Mouse (Mus musculus) spleen, adult 2 months (tissue): ENCODE data around the gene Tmem11. TPM values are rescaled to one million over a fixed set of nuclear protein-coding genes. Genes with fewer than 3 reads are reported as not detected.

Source experiments
- DNase-seq, 2 experiments: peaks; one replicate each; pipeline versions ENCODE4 v3.0.0 to v3.0.0-alpha.2; 2012 to 2021; ENCODE audit warnings: low spot score in 2 of 2, low read depth in 1 of 2
- H3K27ac ChIP-seq: fragments of 200-500 bp; 2 replicates; pipeline ENCODE4 v1.5.1; 2012; ENCODE audit warnings: low read length, inconsistent platforms; ENCODE audit not compliant: insufficient read depth
- H3K27me3 ChIP-seq: fragments of 200-500 bp; 2 replicates; pipeline ENCODE4 v1.6.1; 2012; ENCODE audit warnings: mild to moderate bottlenecking, moderate library complexity, low read length, inconsistent platforms; ENCODE audit not compliant: control insufficient read depth, insufficient read depth
- H3K36me3 ChIP-seq: fragments of 200-500 bp; 2 replicates; pipeline ENCODE4 v1.6.1; 2012; ENCODE audit warnings: mild to moderate bottlenecking, low read length, inconsistent platforms; ENCODE audit not compliant: control insufficient read depth, insufficient read depth
- H3K4me1 ChIP-seq: fragments of 200-500 bp; 2 replicates; pipeline ENCODE4 v1.6.1; 2011; ENCODE audit warnings: inconsistent platforms; ENCODE audit not compliant: control insufficient read depth, insufficient read depth, insufficient read length
- H3K4me3 ChIP-seq: fragments of 200-500 bp; 2 replicates; pipeline ENCODE4 v1.5.1; 2011; ENCODE audit warnings: mild to moderate bottlenecking, inconsistent platforms; ENCODE audit not compliant: insufficient read depth, insufficient read length; ENCODE audit errors: extremely low read depth
- CTCF ChIP-seq: fragments of 200-500 bp; IDR thresholded peaks from 2 replicates; pipeline ENCODE4 v1.5.1; 2011; ENCODE audit warnings: mild to moderate bottlenecking, inconsistent platforms; ENCODE audit not compliant: insufficient read depth, insufficient read length, insufficient replicate concordance; ENCODE audit errors: extremely low read depth
- POLR2A ChIP-seq: fragments of 200-500 bp; IDR thresholded peaks from 2 replicates; pipeline ENCODE4 v1.6.1; 2011; ENCODE audit warnings: low read depth, low read length, inconsistent platforms
- WGBS: fragments of 180-500 bp; shearing (Covaris S2); methylation state at CpG from one replicate; pipeline ENCODE4 v1.1.7; 2018; 5-methylcytosine and 5-hydroxymethylcytosine counted together
- polyA plus RNA-seq: library from polyadenylated mRNA; depleted of rRNA; stranded (reverse); fragments of >200 nt; gene quantifications from 2 replicates; pipeline ENCODE4 v1.2.3, GENCODE M21; 2012

Gene Tmem11
- polyA plus RNA-seq, 1 experiment = 32.5 TPM

GRCm38 (mm10) chr11:60915201-60915600 lies 36.1 kb upstream of the Tmem11 start:
- Histone ChIP-seq H3K27me3 (no peaks in the 10 kb centered on the region), H3K36me3 (no peaks in the 10 kb centered on the region), H3K4me3 (no peak overlapping the region), H3K4me1 (peaks cover 5% of the 10 kb centered on the region; the same call in 1 of the 2 replicates), H3K27ac (no peak overlapping the region)
- 86% methylated on average over 4 of the region's 4 CpGs for WGBS
- no peak for DNase-seq
- no peak for TF ChIP-seq POLR2A
- no peak for TF ChIP-seq CTCF

- Histone ChIP-seq H3K27ac (peak within 1 kb of the TSS; percentile 62), H3K36me3 (no peaks in the 10 kb centered on the region), H3K27me3 (no peaks in the 10 kb centered on the region), H3K4me1 (peaks cover 5% of the 10 kb centered on the region; the same call in 1 of the 2 replicates), H3K4me3 (peak within 1 kb of the TSS; percentile 90)
- WGBS = 46% methylated on average over 7 of the region's 7 CpGs
- DNase-seq = no peak
- TF ChIP-seq POLR2A = no peak
- TF ChIP-seq CTCF = no peak
Measured at GRCm38 (mm10) chr11:60914491-60914890, 35.4 kb upstream of the Tmem11 start, which contains the start of gene Natd1. Gene Natd1, minus strand, starts transcription at chr11:60914750.

- WGBS = 1% methylated on average over 86 of the region's 86 CpGs
- DNase-seq = peak; percentile 72 to 89
- peak overlapping the region; percentile 90 for H3K4me3 ChIP-seq
- H3K36me3 ChIP-seq = no peaks in the 10 kb centered on the region
- TF ChIP-seq CTCF (no peak), POLR2A (no peak; the same call in 1 of the 2 replicates)
- peak overlapping the region; percentile 62 for H3K27ac ChIP-seq
- peaks cover 5% of the 10 kb centered on the region; the same call in 1 of the 2 replicates for H3K4me1 ChIP-seq
- no peaks in the 10 kb centered on the region for H3K27me3 ChIP-seq
Measured at GRCm38 (mm10) chr11:60913301-60914196, 34.5 kb upstream of the Tmem11 start.

- H3K27ac ChIP-seq = 0 out of 2 replicates have a peak overlapping the region, but pooled peaks have one; percentile 6
Measured at GRCm38 (mm10) chr11:60912525-60912973, 33.5 kb upstream of the Tmem11 start.

GRCm38 (mm10) chr11:60909626-60910025 lies 30.6 kb upstream of the Tmem11 start:
- TF ChIP-seq POLR2A (no peak), CTCF (no peak)
- DNase-seq = no peak
- Histone ChIP-seq H3K4me1 (peaks cover 5% of the 10 kb centered on the region; the same call in 1 of the 2 replicates), H3K27ac (no peak overlapping the region), H3K4me3 (no peak overlapping the region), H3K36me3 (peaks cover 13% of the 10 kb centered on the region), H3K27me3 (no peaks in the 10 kb centered on the region)
- whole genome bisulfite sequencing = 75% methylated on average over 1 of the region's 1 CpGs

More at GRCm38 (mm10) chr11:60912525-60912973, 33.5 kb upstream of the Tmem11 start:
- peak overlapping the region; percentile 90 for H3K4me3 ChIP-seq
- WGBS = 14% methylated on average over 7 of the region's 7 CpGs
- H3K36me3 ChIP-seq = no peaks in the 10 kb centered on the region
- H3K27me3 ChIP-seq = no peaks in the 10 kb centered on the region
- peak in 1 of 2 experiments; percentile 49 for DNase-seq
- TF ChIP-seq CTCF (no peak), POLR2A (no peak)
- H3K4me1 ChIP-seq = peaks cover 5% of the 10 kb centered on the region; the same call in 1 of the 2 replicates

GRCm38 (mm10) chr11:60908073-60908472 lies 29.0 kb upstream of the Tmem11 start:
- DNase-seq = no peak
- no peaks in the 10 kb centered on the region for H3K27me3 ChIP-seq
- peaks cover 18% of the 10 kb centered on the region for H3K36me3 ChIP-seq
- H3K4me3 ChIP-seq = no peak overlapping the region
- TF ChIP-seq CTCF (no peak), POLR2A (no peak)
- no peak overlapping the region for H3K27ac ChIP-seq
- peaks cover 5% of the 10 kb centered on the region; the same call in 1 of the 2 replicates for H3K4me1 ChIP-seq
- WGBS = 77% methylated on average over 3 of the region's 3 CpGs

GRCm38 (mm10) chr11:60906449-60906848 lies 27.4 kb upstream of the Tmem11 start:
- H3K27ac ChIP-seq = no peak overlapping the region
- H3K4me3 ChIP-seq = no peak overlapping the region
- no peak for DNase-seq
- H3K36me3 ChIP-seq = peaks cover 18% of the 10 kb centered on the region
- no peaks in the 10 kb centered on the region for H3K27me3 ChIP-seq
- TF ChIP-seq CTCF (no peak), POLR2A (no peak)
- 98% methylated on average over 4 of the region's 4 CpGs for WGBS
- no peaks in the 10 kb centered on the region for H3K4me1 ChIP-seq
